Mouse (Mus musculus): ENCODE measurements at regions not wholly inside any gene's neighbourhood (a gene's known extent, or its start where the extent isn't known, plus 50 kb on each side); places are given as distances from the start of the nearest gene placed in this dataset.

GRCm38 (mm10) chr3:37919450-37920156 is 195.3 kb upstream of the Gm5148 start:
- DNase-seq = peak in 1 of 2 experiments; percentile 44

DNA sequence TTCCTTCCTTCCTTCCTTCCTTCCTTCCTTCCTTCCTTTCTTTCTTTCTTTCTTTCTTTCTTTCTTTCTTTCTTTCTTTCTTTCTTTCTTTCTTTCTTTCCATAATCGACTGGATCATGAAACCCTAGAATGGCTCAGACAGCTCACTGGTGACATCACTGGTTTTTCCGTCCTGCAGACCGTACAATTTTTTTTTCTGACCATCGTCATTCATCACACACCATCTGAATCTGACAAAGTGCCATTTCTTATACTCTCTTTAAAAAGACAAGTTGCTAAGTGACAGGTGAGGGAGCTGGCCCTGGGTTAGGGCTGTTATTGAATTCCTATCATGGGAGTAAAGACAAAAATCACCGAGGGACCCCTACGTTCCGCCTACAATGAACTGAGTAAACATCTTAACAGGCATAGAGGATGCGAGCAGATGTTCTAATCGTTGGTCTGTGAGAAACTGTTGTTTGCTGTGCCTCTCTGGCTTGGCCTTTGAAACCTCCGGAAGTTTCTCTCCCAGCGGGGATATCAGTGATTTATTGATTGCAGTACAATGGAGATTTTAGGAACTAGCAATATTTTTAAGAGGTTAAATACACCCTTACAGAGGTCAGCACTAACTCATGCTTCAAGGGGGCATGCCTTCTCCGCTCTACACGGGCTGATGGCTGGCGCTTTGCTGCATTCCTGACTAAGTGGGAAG is 192.6 kb upstream of the Gm5148 start:
- peak in 1 of 2 experiments; percentile 27 for DNase-seq

DNA sequence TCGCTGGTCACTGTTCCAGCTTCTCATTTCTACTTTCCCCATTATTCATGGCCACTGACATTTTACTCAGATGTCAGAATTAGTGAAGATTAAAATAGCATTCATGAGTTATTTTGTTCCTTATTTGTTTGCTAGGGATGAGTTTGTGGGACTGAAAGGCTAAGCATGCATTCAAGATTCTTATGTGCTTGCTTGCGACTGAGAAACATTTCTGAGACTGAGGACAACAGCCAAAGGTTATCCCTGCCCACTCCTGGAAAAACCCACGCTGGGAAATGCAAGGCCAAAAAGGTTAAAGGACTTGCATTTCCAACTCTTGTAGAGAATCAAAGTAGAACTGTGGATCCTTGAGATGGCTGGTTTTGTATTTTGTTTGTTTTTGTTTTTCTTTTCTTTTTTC is 192.0 kb upstream of the Gm5148 start:
- no peak for DNase-seq

DNA sequence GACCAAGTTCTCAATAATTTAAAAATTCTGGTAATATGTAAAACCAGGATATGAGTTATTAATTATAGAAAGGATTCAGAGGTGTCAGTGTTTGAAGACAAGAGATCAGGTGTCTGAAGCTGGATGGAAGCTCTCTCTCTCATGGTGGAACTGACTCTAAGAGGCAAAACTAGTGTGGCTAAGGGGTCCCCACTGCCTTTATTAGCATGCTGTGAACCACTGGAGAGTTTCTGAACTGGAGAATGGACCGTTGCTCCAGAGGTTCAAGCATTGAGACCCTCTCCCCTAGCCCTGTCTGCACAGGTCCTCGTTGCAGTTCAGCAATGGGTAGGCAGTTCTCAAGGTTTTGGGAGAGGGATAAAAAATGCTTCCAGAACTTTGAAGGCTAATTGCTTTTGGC is 191.4 kb upstream of the Gm5148 start:
- DNase-seq = no peak

DNA sequence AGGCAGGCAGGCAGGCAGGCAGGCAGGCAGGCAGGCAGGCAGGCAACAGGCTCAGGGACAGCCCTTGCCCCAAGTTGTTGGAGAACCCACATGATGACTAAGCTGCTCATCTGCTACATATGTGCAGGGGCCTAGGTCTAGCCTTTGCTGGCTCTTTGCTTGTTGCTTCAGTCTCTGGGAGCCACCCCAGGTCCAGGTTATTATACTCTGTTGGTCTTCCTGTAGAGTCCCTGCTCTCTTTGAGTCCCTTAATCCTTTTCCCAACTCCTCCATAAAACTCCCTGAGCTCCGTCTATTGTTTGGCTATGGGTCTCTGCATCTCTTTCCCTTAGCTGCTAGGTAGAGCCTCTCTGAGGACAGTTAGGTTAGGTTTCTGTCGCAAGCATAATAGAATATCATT is 189.8 kb upstream of the Gm5148 start:
- no peak for DNase-seq

DNA sequence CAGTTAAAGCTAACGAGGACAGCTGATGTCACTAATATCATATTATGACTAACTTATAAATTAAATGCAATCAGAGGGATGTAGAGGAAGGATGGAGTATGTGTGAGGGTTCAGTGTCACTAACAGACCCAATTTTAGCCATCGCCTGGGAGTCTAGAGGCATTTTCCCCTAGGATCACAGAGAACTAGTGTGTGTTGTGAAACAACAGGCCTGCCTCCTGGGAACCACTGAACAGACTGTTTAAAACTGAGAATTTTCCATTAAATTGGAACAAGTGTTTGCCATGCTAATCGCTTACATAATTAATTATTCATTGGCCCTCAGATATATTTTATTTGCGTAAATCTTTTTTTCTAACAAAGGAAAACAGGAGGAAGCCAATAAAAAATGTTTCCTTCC is 185.5 kb upstream of the Gm5148 start:
- no peak for DNase-seq

- no peak for DNase-seq
Observed at GRCm38 (mm10) chr3:37909008-37909407, 184.7 kb upstream of the Gm5148 start.

GRCm38 (mm10) chr3:37908456-37908855 is 184.2 kb upstream of the Gm5148 start:
- peak in 1 of 2 experiments; percentile 21 for DNase-seq

- peak; percentile 64 to 73 for DNase-seq
Observed at GRCm38 (mm10) chr3:37907432-37908088, 183.3 kb upstream of the Gm5148 start.

GRCm38 (mm10) chr3:37906806-37907251 is 182.5 kb upstream of the Gm5148 start:
- DNase-seq = peak; percentile 48 to 50

- no peak for DNase-seq
Observed at GRCm38 (mm10) chr3:37904188-37904587, 179.9 kb upstream of the Gm5148 start.

GRCm38 (mm10) chr3:37903482-37903881 is 179.2 kb upstream of the Gm5148 start:
- DNase-seq = peak in 1 of 2 experiments; percentile 17

GRCm38 (mm10) chr3:37903021-37903420 is 178.7 kb upstream of the Gm5148 start:
- DNase-seq = no peak

GRCm38 (mm10) chr3:37897392-37897791 is 173.1 kb upstream of the Gm5148 start:
- no peak for DNase-seq

- DNase-seq = peak; percentile 60 to 68
Observed at GRCm38 (mm10) chr3:37896821-37897311, 172.6 kb upstream of the Gm5148 start.

DNA sequence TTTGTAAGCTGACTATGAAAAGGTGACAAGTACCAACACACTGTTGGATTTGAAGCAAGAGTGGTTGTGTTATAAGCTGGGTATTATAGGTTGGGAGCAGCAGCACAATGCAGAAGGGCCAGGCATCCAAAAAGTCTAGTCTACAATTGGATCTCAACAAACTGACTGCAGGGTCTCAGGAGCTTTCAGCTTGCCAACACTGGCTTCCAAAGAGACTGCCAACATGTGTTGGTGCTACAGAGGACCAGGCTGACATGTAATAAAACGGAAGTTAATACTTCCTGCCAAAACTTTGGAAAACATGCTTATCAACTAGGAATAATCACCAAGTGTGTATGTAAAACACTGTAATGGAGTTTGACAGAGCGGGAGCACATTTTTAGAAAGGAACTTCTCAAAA is 170.3 kb upstream of the Gm5148 start:
- no peak for DNase-seq

- no peak for DNase-seq
Observed at GRCm38 (mm10) chr3:37890202-37890601, 165.9 kb upstream of the Gm5148 start.

DNA sequence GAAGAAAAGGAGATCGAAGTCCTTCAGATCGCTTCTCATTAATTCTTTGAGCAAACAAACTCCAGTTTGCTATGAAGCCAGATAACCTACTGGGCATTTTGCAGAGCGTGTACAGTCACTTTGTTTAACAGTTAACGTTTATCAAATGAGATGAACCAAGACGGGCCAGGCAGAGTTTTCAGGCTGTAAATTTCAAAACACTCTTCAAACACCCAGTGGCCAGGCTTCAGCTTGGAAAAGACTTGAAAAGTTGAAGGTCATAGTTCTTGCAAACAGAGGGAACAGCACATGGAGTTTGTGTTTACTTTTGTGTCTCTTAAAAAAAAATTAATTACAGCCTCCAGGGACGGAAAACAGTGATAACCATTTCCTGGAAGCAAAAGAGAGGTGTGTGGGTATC is 164.2 kb upstream of the Gm5148 start:
- DNase-seq = peak in 1 of 2 experiments; percentile 9

DNA sequence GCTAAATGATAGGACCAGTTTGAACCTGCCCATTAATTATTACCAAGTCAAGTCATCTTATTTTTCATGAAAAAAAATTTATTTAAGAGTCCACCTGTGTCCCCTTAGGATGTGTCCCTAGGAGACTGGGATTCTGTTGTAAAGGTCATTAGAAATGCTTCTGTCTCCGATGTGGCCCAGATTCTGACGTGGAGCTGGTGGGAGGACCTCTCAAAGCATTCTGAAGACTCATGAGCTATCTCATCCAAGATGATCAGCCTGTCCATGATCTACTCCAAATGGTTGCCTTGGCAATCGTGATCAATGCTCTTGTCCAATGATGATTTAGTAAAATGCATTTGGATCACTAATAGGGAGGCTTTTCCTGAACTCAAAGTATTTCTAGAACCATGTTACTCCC is 163.4 kb upstream of the Gm5148 start:
- no peak for DNase-seq

DNA sequence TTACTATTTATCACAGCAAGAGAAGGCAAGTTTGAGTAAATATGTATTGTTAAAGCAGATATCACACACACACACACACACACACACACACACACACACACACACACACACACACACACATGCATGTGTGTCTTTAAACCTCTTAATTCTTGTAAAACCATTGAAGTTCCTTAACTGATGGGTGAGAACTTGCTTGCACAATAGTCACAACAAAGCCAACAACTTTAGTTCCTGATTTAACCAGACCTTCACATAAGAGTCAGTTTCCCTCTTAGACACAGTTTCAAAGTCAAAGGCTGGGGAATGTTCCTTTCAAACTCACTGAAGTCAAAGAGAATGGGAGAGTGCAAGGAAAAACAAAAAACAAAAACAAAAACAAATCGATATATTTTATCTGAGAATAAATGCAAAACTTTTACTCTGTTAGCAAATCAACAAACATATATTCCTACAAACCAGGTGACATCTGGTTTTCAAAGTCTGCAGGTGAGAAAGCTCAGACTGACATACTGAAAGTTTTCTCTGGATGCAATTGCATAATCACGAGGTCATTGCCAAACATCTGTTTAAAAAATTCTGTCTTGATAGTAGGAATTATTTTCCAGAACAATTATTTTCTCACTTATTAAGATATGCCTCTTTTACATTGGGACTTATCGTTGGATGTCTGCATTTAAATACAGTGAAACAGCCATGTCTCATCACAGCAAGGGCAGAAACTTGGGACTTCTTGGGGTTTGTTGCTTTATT is 162.6 kb upstream of the Gm5148 start:
- no peak for DNase-seq

DNA sequence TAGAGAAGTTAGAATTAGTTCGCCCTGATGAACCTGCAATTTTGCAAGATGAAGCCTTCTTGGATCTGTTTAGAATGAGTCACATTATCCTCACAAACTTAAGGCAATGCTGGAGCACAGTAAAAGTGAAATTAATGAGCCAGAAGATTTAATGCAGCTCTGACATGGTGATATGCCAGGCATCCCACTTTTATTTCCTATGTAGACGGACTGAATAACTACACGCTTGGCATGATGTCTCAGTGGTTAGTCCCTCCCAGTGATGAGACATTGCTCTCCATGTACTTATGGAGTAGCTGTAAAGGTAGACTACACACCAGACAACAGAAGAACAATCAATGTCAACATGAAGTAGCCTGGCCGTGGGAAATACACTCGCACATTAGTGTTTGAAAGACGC is 161.5 kb upstream of the Gm5148 start:
- DNase-seq = no peak

GRCm38 (mm10) chr3:37882417-37882816 is 158.1 kb upstream of the Gm5148 start:
- peak; percentile 19 to 25 for DNase-seq
